Mouse (Mus musculus) G1E (cell line): ENCODE measurements around the gene Homer2.

ENCODE experiments used
- CTCF ChIP-seq: IDR thresholded peaks from 2 replicates; pipeline ENCODE4 v1.5.1; 2012; ENCODE audit warnings: low read depth, low read length, inconsistent platforms, mixed read lengths
- GATA1 ChIP-seq: IDR thresholded peaks from 2 replicates; pipeline ENCODE4 v1.6.1; 2012; ENCODE audit warnings: borderline replicate concordance, low read length, inconsistent platforms, mixed read lengths
- POLR2AphosphoS5 ChIP-seq: IDR thresholded peaks from 2 replicates; pipeline ENCODE4 v1.6.1; 2012; ENCODE audit warnings: low read depth, low read length, inconsistent platforms; ENCODE audit not compliant: insufficient replicate concordance
- TAL1 ChIP-seq: conservative IDR thresholded peaks from 2 replicates; pipeline ENCODE4 v1.6.1; 2012; ENCODE audit warnings: low read depth, low read length, inconsistent platforms, mixed read lengths

DNA sequence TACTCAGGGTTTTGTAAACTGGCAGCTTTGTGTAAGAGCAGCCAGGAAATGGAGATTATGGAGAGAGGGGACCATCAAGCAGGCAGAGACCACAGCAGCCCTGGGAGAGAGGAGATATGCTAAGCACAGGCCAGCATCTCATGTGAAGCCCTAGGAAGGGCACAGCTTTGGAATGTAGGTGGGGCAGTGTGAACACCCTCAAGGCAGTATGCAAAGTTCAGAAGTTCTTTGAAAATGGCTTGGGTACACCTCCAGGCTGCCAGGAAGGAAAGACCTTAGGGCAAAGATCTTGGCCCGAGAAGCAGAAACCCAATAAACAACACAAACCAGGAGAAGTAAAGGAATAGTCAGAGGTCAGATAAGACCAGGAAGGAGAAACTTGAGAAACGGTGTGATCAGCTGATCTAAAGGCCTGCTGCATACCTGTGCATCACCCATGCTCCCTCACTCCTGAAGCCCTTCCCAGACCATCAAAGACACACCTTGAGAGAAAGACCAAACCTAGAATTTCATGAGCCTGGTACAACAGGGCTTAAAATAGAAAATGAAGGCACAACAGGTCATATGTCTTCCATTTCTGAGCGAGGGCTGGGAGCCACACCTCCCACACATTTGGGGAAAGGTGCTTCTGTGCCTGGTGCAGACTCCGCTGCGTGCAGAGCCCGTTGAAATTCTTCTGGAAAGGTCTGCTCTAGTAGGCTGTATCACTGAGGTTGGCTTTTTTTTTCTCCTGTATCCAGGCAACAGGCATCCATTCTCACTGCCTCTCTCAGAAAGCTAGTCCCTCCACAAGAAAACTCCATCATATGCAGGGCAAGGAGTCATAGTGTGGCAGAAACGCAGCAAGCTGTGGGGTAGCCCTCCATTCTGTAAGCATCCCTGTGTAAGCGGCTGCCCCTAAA is 107.7 kb downstream of the Homer2 start:
- no peak for TF ChIP-seq CTCF
- no peak for TF ChIP-seq TAL1
- TF ChIP-seq GATA1, result no peak
- TF ChIP-seq POLR2AphosphoS5, result no peak
